Mouse (Mus musculus) forebrain, embryonic 11.5 days (tissue): ENCODE data around the gene B230118H07Rik. TPM values are rescaled to one million over a fixed set of nuclear protein-coding genes. Genes with fewer than 3 reads are reported as not detected.

Experiments
- ATAC-seq: fragments of 200-750 bp; cut with Nextera tagmentation; replicated peaks from 2 replicates; pipeline ENCODE4 v1.8.0; 2017; ENCODE audit warnings: moderate TSS enrichment; ENCODE audit not compliant: low FRiP score
- DNase-seq: peaks from one replicate; pipeline ENCODE4 v3.0.0-alpha.2; 2017; ENCODE audit warnings: low spot score
- H3K27ac ChIP-seq: fragments of 300-500 bp; sonication (generic); 2 replicates; pipeline ENCODE4 v1.5.1; 2014; ENCODE audit warnings: low read depth, low read length
- H3K27me3 ChIP-seq: fragments of 300-500 bp; sonication (generic); 2 replicates; pipeline ENCODE4 v1.6.1; 2014; ENCODE audit warnings: mild to moderate bottlenecking, low read length, mixed read lengths; ENCODE audit not compliant: control insufficient read depth, insufficient read depth
- H3K36me3 ChIP-seq: fragments of 300-500 bp; sonication (generic); 2 replicates; pipeline ENCODE4 v1.6.1; 2014; ENCODE audit warnings: mild to moderate bottlenecking, low read length, moderate library complexity, mixed read lengths; ENCODE audit not compliant: control insufficient read depth, insufficient read depth
- H3K4me1 ChIP-seq: fragments of 300-500 bp; sonication (generic); replicated peaks from 2 replicates; pipeline ENCODE4 v1.6.1; 2014; ENCODE audit warnings: low read length, mixed read lengths; ENCODE audit not compliant: control insufficient read depth, insufficient read depth
- H3K4me2 ChIP-seq: fragments of 300-500 bp; sonication (generic); 2 replicates; pipeline ENCODE4 v1.6.1; 2014; ENCODE audit warnings: low read depth, mild to moderate bottlenecking, low read length, moderate library complexity, mixed read lengths; ENCODE audit not compliant: severe bottlenecking
- H3K4me3 ChIP-seq: fragments of 300-500 bp; sonication (generic); 2 replicates; pipeline ENCODE4 v1.5.1; 2014; ENCODE audit warnings: low read depth, low read length
- H3K9ac ChIP-seq: fragments of 300-500 bp; sonication (generic); 2 replicates; pipeline ENCODE4 v1.6.1; 2014; ENCODE audit warnings: low read length
- H3K9me3 ChIP-seq: fragments of 300-500 bp; sonication (generic); 2 replicates; pipeline ENCODE4 v1.6.1; 2016; ENCODE audit warnings: low read length, mixed read lengths; ENCODE audit not compliant: control insufficient read depth
- WGBS: fragments of 180-500 bp; shearing (Covaris S2); extraction: QIAGEN DNeasy Blood & Tissue Kit; methylation state at CpG from one replicate; pipeline ENCODE4 v1.1.7; 2014; 5-methylcytosine and 5-hydroxymethylcytosine counted together
- polyA plus RNA-seq: library from polyadenylated mRNA; unstranded; fragments of >200 nt; fragmentation: Nextera tagmentation; extraction: Ambion mirVana; gene quantifications from 2 replicates; pipeline ENCODE4 v1.2.1, GENCODE M21; 2014

Gene B230118H07Rik
- polyA plus RNA-seq, 1 experiment from 2014 or later = 60.8 TPM

DNA sequence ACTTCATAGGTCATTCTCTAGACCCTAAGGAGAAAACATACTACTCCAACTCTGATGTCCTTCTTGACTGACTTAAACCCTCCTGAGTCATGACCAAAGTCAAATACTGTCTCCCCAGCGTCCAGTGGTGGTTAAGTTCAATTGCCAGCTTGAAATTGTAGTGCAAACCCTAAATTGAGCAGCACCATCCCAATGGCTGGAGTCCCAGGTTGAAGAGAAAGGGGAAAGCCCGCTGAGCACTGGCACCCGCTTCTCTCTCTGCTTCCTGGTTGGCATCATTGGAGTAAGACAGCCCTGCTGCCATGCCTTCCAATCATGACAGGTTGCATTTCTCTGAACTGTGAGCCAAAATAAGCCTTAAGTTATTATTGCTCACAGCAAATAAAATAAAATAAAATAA lies 89.9 kb downstream of the B230118H07Rik start:
- no peak for ATAC-seq
- Histone ChIP-seq H3K9me3 (no peaks in the 10 kb centered on the region), H3K36me3 (no peaks in the 10 kb centered on the region), H3K4me1 (no peaks in the 10 kb centered on the region; the same call in 1 of the 2 replicates), H3K27ac (no peak overlapping the region), H3K9ac (no peak overlapping the region), H3K4me2 (no peak overlapping the region), H3K4me3 (no peak overlapping the region), H3K27me3 (no peaks in the 10 kb centered on the region)
- 93% methylated on average over 3 of the region's 3 CpGs for WGBS
- no peak for DNase-seq

DNA sequence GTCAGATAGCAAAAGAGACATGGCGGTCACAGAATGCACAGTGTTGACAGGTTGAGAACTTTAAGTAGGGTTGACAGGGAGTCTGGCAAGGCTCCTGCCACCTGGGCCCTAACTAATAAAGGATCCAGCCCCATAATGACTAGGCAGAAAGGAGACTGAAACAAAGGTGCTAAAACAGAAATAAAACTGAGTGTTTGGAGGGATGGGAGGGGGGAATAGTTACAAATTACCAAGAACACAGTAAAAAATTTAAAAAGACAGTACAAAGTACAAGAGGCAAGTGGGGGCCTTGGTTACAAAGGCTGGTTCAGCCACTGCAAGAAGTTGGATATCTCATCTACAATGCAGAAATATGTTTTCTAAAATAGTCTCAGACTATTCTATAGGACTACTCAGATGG lies 93.4 kb downstream of the B230118H07Rik start:
- H3K4me3 ChIP-seq = no peak overlapping the region
- WGBS = 95% methylated on average over 1 of the region's 1 CpGs
- DNase-seq (no peak), ATAC-seq (no peak)
- no peaks in the 10 kb centered on the region for H3K9me3 ChIP-seq
- no peaks in the 10 kb centered on the region for H3K36me3 ChIP-seq
- H3K27ac ChIP-seq = no peak overlapping the region
- H3K9ac ChIP-seq = no peak overlapping the region
- no peak overlapping the region for H3K4me2 ChIP-seq
- H3K27me3 ChIP-seq = no peaks in the 10 kb centered on the region
- H3K4me1 ChIP-seq = no peaks in the 10 kb centered on the region

DNA sequence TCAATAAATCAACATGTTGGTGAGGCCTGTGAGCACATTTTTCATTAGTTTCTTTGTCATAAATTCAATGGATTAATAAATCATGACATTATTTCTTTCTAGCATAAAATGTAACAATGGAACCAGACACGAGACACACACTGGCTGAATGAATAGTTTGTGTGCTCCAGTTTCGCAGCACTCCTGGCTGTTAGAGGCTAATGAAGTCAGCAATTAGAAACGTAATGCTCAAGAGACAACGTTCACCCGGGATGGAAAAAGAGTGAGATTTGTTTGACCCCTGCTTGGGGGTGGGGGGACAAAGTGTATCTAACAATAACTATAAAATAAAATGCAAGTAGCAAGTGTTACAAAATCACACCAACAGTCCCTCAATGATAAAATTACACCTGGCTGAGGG lies 95.5 kb downstream of the B230118H07Rik start:
- Histone ChIP-seq H3K4me3 (no peak overlapping the region), H3K9ac (no peak overlapping the region), H3K9me3 (no peaks in the 10 kb centered on the region), H3K36me3 (no peaks in the 10 kb centered on the region), H3K4me1 (no peaks in the 10 kb centered on the region), H3K4me2 (no peak overlapping the region), H3K27me3 (no peaks in the 10 kb centered on the region), H3K27ac (no peak overlapping the region)
- WGBS = 59% methylated on average over 5 of the region's 5 CpGs
- DNase-seq = no peak
- ATAC-seq = no peak

DNA sequence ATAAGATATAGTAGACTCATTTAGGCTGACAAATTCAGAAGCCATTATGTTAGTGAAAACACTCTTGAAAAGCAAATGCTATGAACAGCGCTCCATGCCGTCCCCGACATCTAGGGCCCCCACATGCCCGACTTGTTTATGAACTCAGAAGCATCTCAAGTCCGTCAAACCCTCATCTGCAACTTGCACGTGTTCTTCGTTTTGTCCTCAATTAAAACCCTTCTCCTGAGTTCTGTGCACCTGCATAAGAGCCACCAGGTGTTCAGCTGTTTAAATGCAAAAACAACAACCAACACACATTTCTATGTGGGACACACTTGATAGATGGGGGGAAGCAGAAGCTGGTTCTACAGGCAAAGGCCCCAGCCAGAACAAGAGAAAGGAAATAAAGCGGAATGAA lies 97.0 kb downstream of the B230118H07Rik start:
- Histone ChIP-seq H3K4me1 (no peaks in the 10 kb centered on the region), H3K4me2 (no peak overlapping the region), H3K36me3 (no peaks in the 10 kb centered on the region), H3K9ac (no peak overlapping the region), H3K9me3 (no peaks in the 10 kb centered on the region), H3K27ac (no peak overlapping the region), H3K4me3 (no peak overlapping the region), H3K27me3 (no peaks in the 10 kb centered on the region)
- 89% methylated on average over 8 of the region's 8 CpGs for WGBS
- DNase-seq (no peak), ATAC-seq (no peak)

DNA sequence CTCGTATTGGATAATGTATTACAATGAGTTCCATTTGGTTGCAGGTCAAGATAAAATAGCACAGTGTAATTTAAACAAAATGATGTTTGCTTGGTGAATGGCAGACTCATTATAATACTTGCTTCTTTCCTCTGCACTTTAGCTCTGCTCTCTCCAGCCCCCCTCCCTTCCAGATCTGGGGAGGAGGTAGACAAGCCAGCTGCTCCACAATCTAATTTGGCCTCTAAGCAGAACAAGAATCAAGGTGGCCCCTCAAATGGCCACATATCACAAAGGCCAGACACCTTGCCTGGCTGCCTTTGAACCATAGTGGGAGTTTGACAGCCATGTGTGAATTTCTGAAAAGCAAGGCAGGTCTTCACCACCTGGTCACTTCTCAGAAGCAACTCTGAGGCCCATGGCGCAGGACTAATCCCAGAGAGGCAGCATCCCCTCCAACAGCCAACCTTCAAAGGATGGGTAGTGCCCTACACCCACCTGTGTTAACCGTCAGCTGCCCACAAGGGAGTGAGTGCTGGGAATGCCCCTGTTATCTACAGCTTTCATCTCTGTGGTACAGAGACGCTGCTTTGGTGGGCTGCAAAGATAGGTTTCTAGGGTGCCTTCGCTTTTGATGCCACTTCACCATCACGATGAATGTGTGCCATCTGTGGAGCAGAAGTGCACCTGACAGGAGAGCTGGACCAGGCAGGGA lies 98.2 kb downstream of the B230118H07Rik start:
- Histone ChIP-seq H3K4me1 (no peaks in the 10 kb centered on the region), H3K4me2 (no peak overlapping the region), H3K27me3 (no peaks in the 10 kb centered on the region), H3K27ac (no peak overlapping the region), H3K9me3 (no peaks in the 10 kb centered on the region), H3K36me3 (no peaks in the 10 kb centered on the region), H3K4me3 (no peak overlapping the region), H3K9ac (no peak overlapping the region)
- no peak for ATAC-seq
- DNase-seq = no peak
- WGBS = 86% methylated on average over 6 of the region's 6 CpGs

DNA sequence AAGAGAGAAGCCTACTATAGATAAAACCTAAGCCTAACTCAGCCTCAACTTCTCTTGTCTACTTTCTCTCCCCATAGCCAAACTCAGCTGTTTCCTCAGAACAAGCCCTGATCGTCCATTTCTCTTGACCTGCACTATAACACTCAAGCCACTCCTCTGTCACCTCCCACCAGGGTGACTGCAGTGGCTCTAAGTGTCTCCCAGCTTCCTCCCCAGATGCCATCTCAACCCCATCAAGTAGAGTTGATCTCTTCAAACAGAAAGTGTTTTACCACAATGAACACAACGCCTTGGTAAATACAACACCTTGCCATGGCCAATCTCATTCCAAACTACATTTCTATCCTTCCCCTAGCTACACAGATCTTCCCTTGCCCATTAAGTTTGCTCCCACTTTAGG lies 99.2 kb downstream of the B230118H07Rik start:
- no peak overlapping the region for H3K4me3 ChIP-seq
- H3K4me1 ChIP-seq = no peaks in the 10 kb centered on the region
- 78% methylated on average over 2 of the region's 2 CpGs for WGBS
- H3K4me2 ChIP-seq = no peak overlapping the region
- H3K9me3 ChIP-seq = no peaks in the 10 kb centered on the region
- H3K27ac ChIP-seq = no peak overlapping the region
- H3K36me3 ChIP-seq = no peaks in the 10 kb centered on the region
- no peak overlapping the region for H3K9ac ChIP-seq
- no peaks in the 10 kb centered on the region for H3K27me3 ChIP-seq
- no peak for ATAC-seq
- no peak for DNase-seq

DNA sequence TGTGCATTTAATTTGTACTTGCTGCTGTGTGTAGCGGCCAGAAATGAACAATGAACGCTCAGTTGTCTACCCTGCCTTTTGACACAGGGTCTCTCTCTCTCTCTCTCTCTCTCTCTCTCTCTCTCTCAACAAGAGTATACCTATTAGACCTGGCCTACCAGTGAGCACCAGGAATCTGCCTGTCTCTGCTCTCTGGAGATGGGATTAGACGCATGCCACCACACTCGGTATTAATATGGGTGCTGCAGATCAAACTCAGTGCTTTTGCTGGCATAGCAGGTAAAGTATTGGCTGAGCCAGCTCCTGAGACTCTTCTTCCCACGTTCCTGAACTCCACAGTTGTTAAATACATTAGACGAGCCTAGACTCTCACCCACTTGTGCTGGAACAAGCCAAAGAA lies 100.5 kb downstream of the B230118H07Rik start:
- no peaks in the 10 kb centered on the region for H3K27me3 ChIP-seq
- ATAC-seq (no peak), DNase-seq (no peak)
- H3K9ac ChIP-seq = no peak overlapping the region
- 89% methylated on average over 6 of the region's 6 CpGs for WGBS
- H3K4me3 ChIP-seq = no peak overlapping the region
- no peak overlapping the region for H3K27ac ChIP-seq
- no peak overlapping the region for H3K4me2 ChIP-seq
- H3K36me3 ChIP-seq = no peaks in the 10 kb centered on the region
- H3K4me1 ChIP-seq = no peaks in the 10 kb centered on the region
- H3K9me3 ChIP-seq = no peaks in the 10 kb centered on the region

DNA sequence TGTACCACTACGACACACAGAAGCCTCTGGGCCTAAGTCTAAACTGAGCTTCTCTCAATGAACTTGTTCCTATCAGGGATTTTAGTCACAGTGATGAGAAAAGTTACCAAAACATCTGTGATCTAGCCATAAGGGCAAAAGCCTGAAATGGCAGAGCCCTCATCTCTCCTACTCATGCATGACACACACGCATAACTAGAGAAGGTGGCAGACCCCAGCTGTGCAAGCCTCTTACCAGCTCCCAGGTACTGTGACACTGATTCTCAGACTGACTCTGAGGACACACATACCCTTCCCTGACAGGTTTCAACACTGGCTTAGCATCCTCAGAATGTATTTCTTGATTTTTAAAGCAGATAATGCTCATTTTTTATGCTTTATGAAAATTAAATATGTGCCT lies 103.7 kb downstream of the B230118H07Rik start:
- no peak overlapping the region for H3K4me3 ChIP-seq
- H3K9me3 ChIP-seq = no peaks in the 10 kb centered on the region
- H3K27ac ChIP-seq = no peak overlapping the region
- DNase-seq (no peak), ATAC-seq (no peak)
- WGBS = 86% methylated on average over 2 of the region's 2 CpGs
- H3K4me2 ChIP-seq = no peak overlapping the region
- H3K27me3 ChIP-seq = no peaks in the 10 kb centered on the region
- no peaks in the 10 kb centered on the region for H3K4me1 ChIP-seq
- no peak overlapping the region for H3K9ac ChIP-seq
- H3K36me3 ChIP-seq = no peaks in the 10 kb centered on the region

DNA sequence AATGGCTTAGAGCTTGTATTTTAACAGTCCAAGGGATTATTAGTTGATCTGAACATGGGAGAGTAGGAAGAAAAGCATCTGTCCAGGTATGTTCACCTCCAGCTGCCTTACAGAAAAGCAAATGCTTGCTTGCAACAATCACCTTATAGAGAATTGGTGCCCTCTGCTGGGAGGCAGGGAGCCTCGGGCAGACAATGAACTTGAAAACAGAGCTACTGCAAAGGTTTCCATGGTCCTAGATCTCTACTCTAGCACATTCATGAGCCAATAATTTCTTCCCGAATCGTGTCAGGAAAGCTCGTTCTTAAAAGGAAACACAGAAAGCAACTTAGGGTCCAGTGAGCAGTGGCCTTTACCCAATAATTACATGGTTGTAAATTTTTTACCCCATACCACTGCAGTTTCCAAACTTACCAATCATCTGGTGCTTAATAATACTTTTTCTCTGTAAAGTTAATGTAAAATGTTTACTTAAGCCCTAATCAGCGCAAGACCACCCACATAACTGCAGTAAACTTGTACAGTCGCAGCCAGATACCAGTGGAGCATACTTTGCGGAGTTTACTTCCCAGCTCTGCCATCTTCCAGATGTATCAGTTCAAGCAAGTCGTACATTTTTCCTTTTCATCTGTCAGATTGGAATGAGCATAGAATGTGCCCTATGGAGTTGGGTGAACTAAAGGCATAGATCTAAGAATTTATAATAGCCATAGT lies 105.5 kb downstream of the B230118H07Rik start:
- ATAC-seq (no peak), DNase-seq (no peak)
- no peaks in the 10 kb centered on the region for H3K27me3 ChIP-seq
- no peak overlapping the region for H3K9ac ChIP-seq
- WGBS = 80% methylated on average over 8 of the region's 8 CpGs
- H3K27ac ChIP-seq = no peak overlapping the region
- no peak overlapping the region for H3K4me2 ChIP-seq
- no peaks in the 10 kb centered on the region for H3K9me3 ChIP-seq
- no peaks in the 10 kb centered on the region for H3K36me3 ChIP-seq
- no peak overlapping the region for H3K4me3 ChIP-seq
- H3K4me1 ChIP-seq = no peaks in the 10 kb centered on the region
